Mouse (Mus musculus) cerebellum, adult 2 months (tissue): ENCODE measurements at regions not wholly inside any gene's neighbourhood (a gene's known extent, or its start where the extent isn't known, plus 50 kb on each side); places are given as distances from the start of the nearest gene placed in this dataset.

Experiments used
- DNase-seq, 2 experiments: peaks; one replicate each; pipeline ENCODE4 v3.0.0; 2021
- H3K27ac ChIP-seq: fragments of 200-500 bp; 2 replicates; pipeline ENCODE4 v1.5.1; 2012; ENCODE audit warnings: low read length, control low read depth, inconsistent platforms; ENCODE audit not compliant: insufficient read depth
- H3K27me3 ChIP-seq: fragments of 200-500 bp; 2 replicates; pipeline ENCODE4 v1.6.1; 2012; ENCODE audit warnings: inconsistent platforms, mild to moderate bottlenecking, low read length, moderate library complexity; ENCODE audit not compliant: control insufficient read depth, insufficient read depth
- H3K4me1 ChIP-seq: fragments of 200-500 bp; 2 replicates; pipeline ENCODE4 v1.6.1; 2011; ENCODE audit warnings: low read length; ENCODE audit not compliant: control insufficient read depth, insufficient read depth
- H3K4me3 ChIP-seq: fragments of 200-500 bp; replicated peaks from 2 replicates; pipeline ENCODE3; 2011; ENCODE audit warnings: mild to moderate bottlenecking, low read depth, low read length, control low read depth; ENCODE audit not compliant: insufficient read depth
- CTCF ChIP-seq: fragments of 200-500 bp; IDR thresholded peaks from 2 replicates; pipeline ENCODE4 v1.5.1; 2011; ENCODE audit warnings: low read depth, mild to moderate bottlenecking, control low read depth, low read length, moderate library complexity, borderline replicate concordance; ENCODE audit not compliant: insufficient read depth
- POLR2A ChIP-seq: fragments of 200-500 bp; IDR thresholded peaks from 2 replicates; pipeline ENCODE4 v1.6.1; 2011; ENCODE audit warnings: low read length, control low read depth, borderline replicate concordance; ENCODE audit not compliant: insufficient read depth
- WGBS: fragments of 180-500 bp; shearing (Covaris S2); methylation state at CpG from one replicate; pipeline ENCODE4 v1.1.7; 2018; 5-methylcytosine and 5-hydroxymethylcytosine counted together

DNA sequence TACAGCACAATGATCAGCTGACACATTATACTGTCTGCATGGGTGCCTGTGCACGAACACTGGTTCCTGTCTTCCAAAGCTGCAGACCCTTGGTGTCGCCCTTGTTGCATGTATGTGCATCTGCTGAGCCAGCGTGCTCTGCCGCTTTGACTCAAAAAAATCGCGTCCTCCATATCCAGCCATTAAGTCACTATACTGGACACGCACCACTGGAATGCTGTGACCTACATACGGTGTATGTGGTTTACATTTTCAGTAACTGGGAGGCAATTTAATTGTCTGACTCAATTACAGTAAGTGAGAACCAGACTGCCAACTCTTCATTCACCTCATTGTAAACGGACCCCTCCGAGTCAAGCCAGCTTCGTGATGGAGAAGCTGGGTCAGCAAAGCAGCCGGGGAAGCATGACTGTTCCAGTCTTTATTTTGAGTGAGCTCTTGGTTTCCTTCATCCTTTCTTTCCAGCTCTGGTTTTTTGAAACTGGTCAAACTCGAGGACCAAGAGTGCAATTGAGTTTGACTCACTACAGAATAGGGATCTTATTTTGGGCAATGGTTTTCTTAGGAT, 448.9 kb downstream of the Col12a1 start:
- 59% methylated on average over 13 of the region's 13 CpGs for WGBS
- Histone ChIP-seq H3K4me1 (no peaks in the 10 kb centered on the region), H3K27ac (no peak overlapping the region), H3K4me3 (no peak overlapping the region), H3K27me3 (no peaks in the 10 kb centered on the region)
- no peak for TF ChIP-seq POLR2A
- no peak for TF ChIP-seq CTCF
- DNase-seq, result peak; percentile 9

DNA sequence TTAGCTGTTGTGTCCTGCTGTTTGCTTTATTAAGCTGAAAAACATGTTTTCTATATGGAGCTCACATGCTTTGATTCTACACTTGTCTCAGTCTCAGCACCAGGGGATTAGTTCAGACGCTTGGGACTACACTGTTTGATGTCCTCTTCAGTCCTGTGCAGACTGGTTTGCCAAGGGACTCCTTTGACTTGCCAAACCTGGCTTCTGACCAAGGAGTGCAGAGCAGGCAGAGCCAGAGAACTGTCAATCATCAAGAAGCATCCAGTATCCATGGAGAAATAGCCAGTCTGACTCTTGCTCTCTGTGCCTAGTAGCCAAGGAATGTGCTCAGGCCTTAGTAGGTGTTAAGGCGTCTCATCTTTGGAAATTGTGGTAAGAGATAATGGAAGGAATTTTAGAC, 448.4 kb downstream of the Col12a1 start:
- Histone ChIP-seq H3K4me3 (no peak overlapping the region), H3K27me3 (no peaks in the 10 kb centered on the region), H3K27ac (no peak overlapping the region), H3K4me1 (no peaks in the 10 kb centered on the region)
- TF ChIP-seq CTCF (no peak), POLR2A (no peak)
- WGBS, result 19% methylated on average over 2 of the region's 2 CpGs
- peak; percentile 65 to 89 for DNase-seq

DNA sequence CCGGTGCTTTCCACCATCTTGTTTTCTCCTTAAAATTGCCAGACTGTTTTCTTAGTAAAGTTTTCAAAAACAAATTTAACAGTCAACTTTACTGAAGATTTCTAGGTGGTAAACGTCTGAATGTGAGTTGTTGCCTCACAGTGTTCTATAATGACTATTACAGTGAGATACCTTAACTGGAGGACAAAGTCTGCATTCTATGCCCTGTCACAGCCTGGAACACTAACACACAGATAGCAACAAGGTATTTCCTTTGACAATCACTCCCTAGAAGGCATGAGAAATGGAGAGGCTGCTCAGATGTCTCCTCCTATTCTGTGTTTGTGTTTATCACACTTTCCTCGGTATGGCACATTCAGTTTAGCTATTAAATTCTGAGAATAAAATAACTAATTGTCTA, 430.8 kb downstream of the Col12a1 start:
- H3K27ac ChIP-seq, result no peak overlapping the region
- TF ChIP-seq POLR2A, result no peak
- no peak for TF ChIP-seq CTCF
- DNase-seq, result no peak
- no peaks in the 10 kb centered on the region for H3K27me3 ChIP-seq
- H3K4me3 ChIP-seq, result no peak overlapping the region
- no peaks in the 10 kb centered on the region for H3K4me1 ChIP-seq
- 95% methylated on average over 3 of the region's 3 CpGs for WGBS

DNA sequence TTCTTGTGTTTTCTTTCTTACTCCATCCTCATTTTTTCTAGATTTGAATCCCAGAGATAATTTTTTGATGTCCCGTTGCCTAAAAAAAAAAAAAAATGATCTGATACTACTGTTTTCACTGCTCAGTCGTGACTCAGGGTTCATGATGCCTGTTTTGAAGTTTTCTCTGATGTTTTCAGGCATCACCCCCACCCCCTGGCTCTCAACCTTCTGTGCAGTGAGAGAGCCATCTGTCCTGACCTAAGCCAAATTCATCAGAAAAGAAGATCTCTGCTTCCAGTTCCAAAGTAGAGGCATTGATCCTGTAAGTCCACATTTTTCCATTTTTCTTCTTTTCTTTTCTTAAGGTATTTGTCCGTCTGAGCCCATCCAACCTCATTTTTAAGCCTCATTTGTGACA, 423.3 kb downstream of the Col12a1 start:
- H3K27ac ChIP-seq, result peak overlapping the region; percentile 49; the same call in 1 of the 2 replicates
- peaks cover 13% of the 10 kb centered on the region; the same call in 1 of the 2 replicates for H3K4me1 ChIP-seq
- H3K4me3 ChIP-seq, result no peak overlapping the region
- peak; percentile 66 to 80 for DNase-seq
- WGBS, result 15% methylated on average over 3 of the region's 3 CpGs
- no peak for TF ChIP-seq CTCF
- TF ChIP-seq POLR2A, result no peak
- no peaks in the 10 kb centered on the region for H3K27me3 ChIP-seq

DNA sequence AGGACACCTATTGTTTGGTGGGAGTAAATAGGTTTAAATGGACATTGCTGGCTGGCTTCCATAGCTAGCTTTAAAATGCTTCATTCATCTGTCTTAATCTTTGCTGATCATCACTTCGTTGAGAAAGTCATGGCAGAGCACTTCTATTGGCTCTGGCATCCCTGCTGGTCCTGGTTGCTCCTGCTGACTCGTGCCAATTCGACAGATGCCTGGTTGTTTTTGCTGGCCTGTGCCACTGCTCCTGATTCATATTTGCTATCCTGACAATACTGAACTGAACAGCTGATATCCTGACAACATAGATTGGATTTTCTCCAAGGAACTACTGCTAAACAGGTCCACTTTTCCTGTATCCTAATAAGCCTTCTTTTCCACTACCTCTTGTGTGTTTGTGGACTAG, 417.1 kb downstream of the Col12a1 start:
- H3K27ac ChIP-seq, result no peak overlapping the region
- peak; percentile 84 to 97 for DNase-seq
- WGBS, result 11% methylated on average over 3 of the region's 3 CpGs
- no peak overlapping the region for H3K4me3 ChIP-seq
- no peaks in the 10 kb centered on the region for H3K27me3 ChIP-seq
- TF ChIP-seq POLR2A, result no peak
- no peak for TF ChIP-seq CTCF
- H3K4me1 ChIP-seq, result peaks cover 3% of the 10 kb centered on the region; the same call in 1 of the 2 replicates

DNA sequence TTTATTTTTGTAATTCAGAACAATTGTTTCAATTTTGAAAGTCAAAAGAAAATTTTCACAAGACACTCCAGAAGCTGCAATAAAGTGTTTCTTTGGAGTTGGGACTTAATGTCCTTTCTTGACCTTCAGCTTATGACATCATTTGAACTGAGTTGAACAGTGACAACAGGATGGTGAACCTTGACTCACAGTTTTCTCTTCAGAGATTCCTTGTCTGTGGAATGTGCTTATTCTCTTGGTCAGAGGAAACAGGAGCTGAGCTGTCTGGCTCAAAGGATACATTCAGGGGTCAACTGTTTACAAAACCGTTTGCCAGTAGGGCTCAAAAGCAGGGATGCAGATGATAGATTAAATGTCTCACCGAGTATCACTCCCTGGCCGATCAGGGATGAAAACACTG, 408.0 kb downstream of the Col12a1 start:
- no peak overlapping the region for H3K27ac ChIP-seq
- WGBS, result 64% methylated on average over 3 of the region's 3 CpGs
- H3K4me1 ChIP-seq, result no peaks in the 10 kb centered on the region
- H3K27me3 ChIP-seq, result no peaks in the 10 kb centered on the region
- TF ChIP-seq CTCF, result no peak
- no peak for TF ChIP-seq POLR2A
- no peak for DNase-seq
- no peak overlapping the region for H3K4me3 ChIP-seq

DNA sequence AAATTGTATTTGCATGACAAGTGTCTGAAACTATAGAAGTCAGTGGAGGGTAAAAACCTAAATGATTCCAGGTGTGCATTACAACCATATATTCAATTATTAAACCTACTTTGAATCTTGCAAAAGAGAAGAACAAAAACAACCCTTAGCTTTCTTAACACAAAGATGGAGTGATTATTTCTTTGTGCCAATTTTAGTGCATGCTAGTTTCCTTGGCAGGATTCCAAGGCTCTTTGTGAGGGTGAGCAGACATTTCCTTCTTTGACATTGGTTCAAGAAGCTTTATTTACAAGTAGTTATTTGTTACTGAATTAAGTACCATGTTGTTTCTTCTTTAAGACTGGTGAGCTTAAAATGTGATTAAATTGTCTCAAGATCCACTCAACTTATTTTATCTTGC, 401.2 kb downstream of the Col12a1 start:
- Histone ChIP-seq H3K4me3 (no peak overlapping the region), H3K27me3 (no peaks in the 10 kb centered on the region), H3K27ac (no peak overlapping the region), H3K4me1 (no peaks in the 10 kb centered on the region)
- DNase-seq, result no peak
- TF ChIP-seq POLR2A (no peak), CTCF (no peak)

DNA sequence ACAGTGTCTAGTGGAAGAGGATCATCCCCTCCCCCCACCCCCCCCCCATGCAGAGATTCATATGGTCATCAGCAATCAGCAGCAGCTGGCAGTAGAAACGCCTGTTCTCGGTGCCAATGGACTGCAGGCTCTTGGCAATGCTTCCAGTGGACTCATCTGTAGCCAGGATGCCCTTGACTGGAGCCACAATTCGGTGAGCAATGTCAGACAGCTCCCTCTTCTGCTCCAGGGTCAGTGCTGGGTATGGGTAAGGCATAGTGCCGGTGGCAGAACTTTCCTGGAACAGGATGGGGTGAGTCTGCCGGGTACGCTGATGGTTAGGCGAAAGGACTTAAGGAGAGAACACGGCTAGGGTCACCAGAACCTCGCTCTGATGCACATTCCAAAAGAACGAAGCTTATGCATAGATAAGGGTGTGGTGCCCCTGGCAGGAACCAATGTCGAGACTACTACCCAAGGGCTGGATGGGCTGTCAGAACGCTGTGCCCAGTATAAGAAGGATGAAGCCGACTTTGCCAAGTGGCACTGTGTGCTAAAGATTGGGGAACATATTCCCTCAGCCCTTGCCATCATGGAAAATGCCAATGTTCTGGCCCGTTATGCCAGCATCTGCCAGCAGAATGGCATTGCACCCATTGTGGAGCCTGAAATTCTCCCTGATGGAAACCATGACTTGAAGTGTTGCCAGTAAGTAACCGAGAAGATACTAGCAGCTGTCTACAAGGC, 372.1 kb downstream of the Col12a1 start:
- WGBS, result 22% methylated on average over 15 of the region's 15 CpGs
- peak; percentile 64 to 84 for DNase-seq
- Histone ChIP-seq H3K27ac (0 out of 2 replicates have a peak overlapping the region, but pooled peaks have one; percentile 1), H3K4me1 (peaks cover 9% of the 10 kb centered on the region), H3K4me3 (no peak overlapping the region), H3K27me3 (no peaks in the 10 kb centered on the region)
- TF ChIP-seq CTCF, result 0 out of 2 replicates have a peak, but pooled peaks have one; percentile 11
- TF ChIP-seq POLR2A, result no peak
